Mouse (Mus musculus) heart, embryonic 13.5 days (tissue): ENCODE data around the gene Pet100. TPM values are rescaled to one million over a fixed set of nuclear protein-coding genes. Genes with fewer than 3 reads are reported as not detected.

Experiments
- ATAC-seq: fragments of 200-750 bp; cut with Nextera tagmentation; 2 replicates; pipeline ENCODE4 v1.8.0; 2017; ENCODE audit warnings: moderate TSS enrichment; ENCODE audit not compliant: insufficient number of reproducible peaks, low FRiP score, low TSS enrichment; ENCODE audit errors: extremely low read depth
- H3K27ac ChIP-seq: fragments of 300-500 bp; sonication (generic); replicated peaks from 2 replicates; pipeline ENCODE4 v1.5.1; 2015; ENCODE audit warnings: moderate library complexity, mild to moderate bottlenecking, inconsistent platforms
- H3K27me3 ChIP-seq: fragments of 300-500 bp; sonication (generic); replicated peaks from 2 replicates; pipeline ENCODE4 v1.6.1; 2015; ENCODE audit warnings: mild to moderate bottlenecking, inconsistent platforms
- H3K36me3 ChIP-seq: fragments of 300-500 bp; sonication (generic); 2 replicates; pipeline ENCODE4 v1.6.1; 2015; ENCODE audit warnings: mild to moderate bottlenecking, inconsistent platforms
- H3K4me1 ChIP-seq: fragments of 300-500 bp; sonication (generic); 2 replicates; pipeline ENCODE4 v1.6.1; 2015; ENCODE audit warnings: inconsistent platforms
- H3K4me2 ChIP-seq: fragments of 300-500 bp; sonication (generic); 2 replicates; pipeline ENCODE4 v1.6.1; 2015; ENCODE audit warnings: inconsistent platforms, mild to moderate bottlenecking, moderate library complexity
- H3K4me3 ChIP-seq: fragments of 300-500 bp; sonication (generic); 2 replicates; pipeline ENCODE4 v1.5.1; 2015; ENCODE audit warnings: moderate library complexity, mild to moderate bottlenecking, inconsistent platforms
- H3K9ac ChIP-seq: fragments of 300-500 bp; sonication (generic); 2 replicates; pipeline ENCODE4 v1.6.1; 2015; ENCODE audit warnings: inconsistent platforms, mild to moderate bottlenecking, moderate library complexity
- H3K9me3 ChIP-seq: fragments of 300-500 bp; sonication (generic); 2 replicates; pipeline ENCODE4 v1.6.1; 2016; ENCODE audit warnings: inconsistent platforms
- WGBS: fragments of 180-500 bp; shearing (Covaris S2); methylation state at CpG from one replicate; pipeline ENCODE4 v1.1.7; 2015; ENCODE audit warnings: mixed read lengths; 5-methylcytosine and 5-hydroxymethylcytosine counted together
- polyA plus RNA-seq: library from polyadenylated mRNA; unstranded; fragments of >200 nt; fragmentation: Nextera tagmentation; extraction: Ambion mirVana; gene quantifications from 2 replicates; pipeline ENCODE4 v1.2.1, GENCODE M21; 2015

Pet100 gene
- polyA plus RNA-seq, 1 experiment from 2014 or later: 97.0 TPM

- H3K4me2 ChIP-seq: no peak overlapping the region
- ATAC-seq: no peak
- H3K36me3 ChIP-seq: no peaks in the 10 kb centered on the region
- H3K27me3 ChIP-seq: peaks cover 22% of the 10 kb centered on the region
- H3K9me3 ChIP-seq: no peaks in the 10 kb centered on the region
- WGBS: 27% methylated on average over 7 of the region's 7 CpGs
- H3K9ac ChIP-seq: no peak overlapping the region
- H3K27ac ChIP-seq: no peak overlapping the region
- no peaks in the 10 kb centered on the region for H3K4me1 ChIP-seq
- no peak overlapping the region for H3K4me3 ChIP-seq
These were observed 35.5 kb downstream of the Pet100 start for GRCm38 (mm10) chr8:3656725-3657381.

DNA sequence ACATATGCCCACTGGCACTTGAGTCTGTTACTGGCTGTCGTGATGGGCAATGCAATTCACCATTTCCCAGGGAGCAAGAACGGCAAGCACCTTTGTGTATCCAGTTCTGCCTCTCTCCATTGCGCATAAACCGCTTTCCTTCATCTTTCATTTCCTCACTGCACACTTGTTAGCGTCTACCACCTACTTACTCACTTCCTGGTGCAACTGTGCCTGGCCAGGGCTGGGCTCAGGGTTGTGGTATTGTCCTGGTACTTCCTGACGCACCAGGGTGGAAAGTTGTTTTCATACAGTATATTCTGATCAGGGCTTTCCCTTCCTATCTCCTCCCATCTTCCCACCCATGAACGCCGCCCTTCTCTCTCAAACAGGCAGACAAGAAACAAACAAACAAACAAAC is 39.5 kb downstream of the Pet100 start:
- Histone ChIP-seq H3K27ac (no peak overlapping the region), H3K4me3 (no peak overlapping the region), H3K9me3 (no peaks in the 10 kb centered on the region), H3K36me3 (no peaks in the 10 kb centered on the region), H3K4me1 (no peaks in the 10 kb centered on the region), H3K9ac (no peak overlapping the region), H3K4me2 (no peak overlapping the region), H3K27me3 (peaks cover 22% of the 10 kb centered on the region)
- no peak for ATAC-seq
- whole genome bisulfite sequencing: 69% methylated on average over 8 of the region's 8 CpGs

- Histone ChIP-seq H3K4me2 (no peak overlapping the region), H3K36me3 (no peaks in the 10 kb centered on the region), H3K27ac (no peak overlapping the region), H3K9me3 (no peaks in the 10 kb centered on the region), H3K4me1 (no peaks in the 10 kb centered on the region), H3K4me3 (no peak overlapping the region), H3K27me3 (0 out of 2 replicates have a peak, but pooled peaks cover 9% of the 10 kb centered on the region), H3K9ac (no peak overlapping the region)
- WGBS: 50% methylated on average over 5 of the region's 5 CpGs
- ATAC-seq: no peak
These were observed 43.1 kb downstream of the Pet100 start for GRCm38 (mm10) chr8:3664405-3664804.

DNA sequence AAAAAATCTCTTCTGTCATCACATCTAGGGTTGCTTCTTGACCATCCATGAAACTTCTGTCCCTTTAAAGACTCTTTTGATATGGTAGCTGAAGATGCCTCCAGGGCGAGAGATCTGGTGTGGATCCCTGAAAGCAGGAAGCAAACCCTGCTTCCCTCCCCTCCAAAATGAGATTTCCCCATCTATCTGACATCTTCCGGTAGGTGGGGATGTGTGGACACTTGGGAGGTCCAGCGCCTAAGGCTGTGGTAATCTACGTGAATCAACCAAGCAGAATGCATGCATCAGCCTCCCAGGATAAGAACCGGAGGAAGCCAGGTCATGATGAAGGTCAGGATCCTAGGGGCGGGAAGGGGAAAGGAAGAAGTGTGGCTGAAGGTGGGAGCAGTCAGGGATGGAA is 44.2 kb downstream of the Pet100 start, which contains the start of gene Mcemp1:
Mcemp1 (plus strand) TSS at position 248 of the 400 bp plus-strand sequence.
- Histone ChIP-seq H3K4me2 (no peak within 1 kb of the TSS), H3K27ac (no peak within 1 kb of the TSS), H3K36me3 (no peaks in the 10 kb centered on the region), H3K27me3 (0 out of 2 replicates have a peak, but pooled peaks cover 9% of the 10 kb centered on the region), H3K4me1 (no peaks in the 10 kb centered on the region), H3K9ac (no peak within 1 kb of the TSS), H3K9me3 (no peaks in the 10 kb centered on the region), H3K4me3 (no peak within 1 kb of the TSS)
- WGBS: 61% methylated on average over 6 of the region's 6 CpGs
- ATAC-seq: no peak

DNA sequence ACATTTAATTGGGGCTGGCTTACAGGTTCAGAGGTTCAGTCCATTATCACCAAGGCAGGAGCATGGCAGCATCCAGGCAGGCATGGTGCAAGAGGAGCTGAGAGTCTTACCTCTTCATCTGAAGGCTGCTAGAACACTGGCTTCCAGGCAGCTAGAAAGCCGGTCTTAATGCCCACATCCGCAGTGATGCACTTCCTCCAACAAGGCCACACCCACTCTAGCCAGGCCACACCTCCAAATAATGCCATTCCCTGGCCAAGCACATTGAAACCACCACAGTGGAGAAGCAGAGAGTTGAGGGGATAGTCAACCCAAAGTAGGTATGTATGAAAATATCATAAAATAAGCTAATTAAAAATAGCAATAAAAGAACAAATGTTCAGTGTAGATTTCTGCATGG is 49.0 kb downstream of the Pet100 start:
- no peak for ATAC-seq
- WGBS: 70% methylated on average over 2 of the region's 2 CpGs
- no peak overlapping the region for H3K27ac ChIP-seq
- no peak overlapping the region for H3K9ac ChIP-seq
- no peaks in the 10 kb centered on the region for H3K9me3 ChIP-seq
- 0 out of 2 replicates have a peak, but pooled peaks cover 9% of the 10 kb centered on the region for H3K27me3 ChIP-seq
- H3K36me3 ChIP-seq: no peaks in the 10 kb centered on the region
- no peaks in the 10 kb centered on the region for H3K4me1 ChIP-seq
- no peak overlapping the region for H3K4me2 ChIP-seq
- no peak overlapping the region for H3K4me3 ChIP-seq

GRCm38 (mm10) chr8:3671980-3672491 is 50.7 kb downstream of the Pet100 start, which contains the start of gene Fcor:
Gene Fcor (minus strand): TSS chr8:3672362.
- Histone ChIP-seq H3K4me3 (peak within 1 kb of the TSS; percentile 65), H3K27me3 (0 out of 2 replicates have a peak, but pooled peaks cover 3% of the 10 kb centered on the region), H3K4me1 (peaks cover 7% of the 10 kb centered on the region), H3K9ac (peak within 1 kb of the TSS; percentile 84), H3K4me2 (peak within 1 kb of the TSS; percentile 81), H3K27ac (peak within 1 kb of the TSS; percentile 44), H3K9me3 (no peaks in the 10 kb centered on the region), H3K36me3 (no peaks in the 10 kb centered on the region)
- peak; percentile 51; the same call in 1 of the 2 replicates for ATAC-seq
- WGBS: under 1% methylated on average over 23 of the region's 23 CpGs

- Histone ChIP-seq H3K27ac (no peak overlapping the region), H3K4me1 (peaks cover 17% of the 10 kb centered on the region), H3K9me3 (no peaks in the 10 kb centered on the region), H3K9ac (no peak overlapping the region), H3K4me3 (no peak overlapping the region), H3K36me3 (peaks cover 11% of the 10 kb centered on the region), H3K4me2 (no peak overlapping the region), H3K27me3 (no peaks in the 10 kb centered on the region)
- 36% methylated on average over 3 of the region's 3 CpGs for WGBS
- no peak for ATAC-seq
These were observed 53.3 kb downstream of the Pet100 start for GRCm38 (mm10) chr8:3674671-3675070.

Other genes with a start within 250 kb of the Pet100 start
- 4.9 and 5.4 TPM in 2 replicates for gene Arhgef18, start 228.5 kb upstream of the Pet100 start, polyA plus RNA-seq
- 4.9 and 7.2 TPM in 2 replicates for gene Pex11g, start 153.9 kb upstream of the Pet100 start, polyA plus RNA-seq
- gene Tex45, start 150.7 kb upstream of the Pet100 start, polyA plus RNA-seq: not detected in 2 replicates
- 30.7 and 32.0 TPM in 2 replicates for gene Zfp358, start 128.4 kb upstream of the Pet100 start, polyA plus RNA-seq
- 46.1 and 46.7 TPM in 2 replicates for gene Mcoln1, start 121.1 kb upstream of the Pet100 start, polyA plus RNA-seq
- gene Pnpla6, start 106.2 kb upstream of the Pet100 start, polyA plus RNA-seq: 16.6 and 18.0 TPM in 2 replicates
- gene C330021F23Rik, start 53.6 kb upstream of the Pet100 start, polyA plus RNA-seq: 5.5 and 7.2 TPM in 2 replicates
- gene Camsap3, start 34.3 kb upstream of the Pet100 start, polyA plus RNA-seq: 1.9 TPM in 2 replicates
- 32.8 TPM in 2 replicates for gene Xab2, start 232 bp upstream of the Pet100 start, polyA plus RNA-seq
- gene Pcp2, start 4.0 kb downstream of the Pet100 start, polyA plus RNA-seq: 0.11 TPM in 1 of 2 replicates, not detected in the other
- gene Stxbp2, start 9.4 kb downstream of the Pet100 start, polyA plus RNA-seq: 45.6 and 51.8 TPM in 2 replicates
- not detected in 2 replicates for gene Retn, start 34.2 kb downstream of the Pet100 start, polyA plus RNA-seq
- 0.42 TPM in 1 of 2 replicates, not detected in the other for gene Mcemp1, start 44.2 kb downstream of the Pet100 start, polyA plus RNA-seq
- gene Fcor, start 50.8 kb downstream of the Pet100 start, polyA plus RNA-seq: 9.0 and 9.7 TPM in 2 replicates
- 31.8 and 36.9 TPM in 2 replicates for gene Trappc5, start 54.8 kb downstream of the Pet100 start, polyA plus RNA-seq
- gene Fcer2a, start 72.6 kb downstream of the Pet100 start, polyA plus RNA-seq: 0.19 and 0.21 TPM in 2 replicates
- 3.7 and 5.9 TPM in 2 replicates for gene Clec4g, start 99.1 kb downstream of the Pet100 start, polyA plus RNA-seq
- not detected in 2 replicates for gene Cd209a, start 127.4 kb downstream of the Pet100 start, polyA plus RNA-seq
- not detected in 2 replicates for gene Cd209e, start 232.8 kb downstream of the Pet100 start, polyA plus RNA-seq